Mouse (Mus musculus): ENCODE data around the gene Pmm2. TPM values are rescaled to one million over a fixed set of nuclear protein-coding genes. Genes with fewer than 3 reads are reported as not detected.

Pmm2 gene
- polyA plus RNA-seq, 1 experiment from 2014 or later, result 43.7 TPM

GRCm38 (mm10) chr16:8689979-8690656 is 52.6 kb downstream of the Pmm2 start:
- DNase-seq (ENCODE audit: low spot score) (no peak), ATAC-seq (ENCODE audit: insufficient number of reproducible peaks, low FRiP score, low TSS enrichment, low read depth) (no peak)
- Histone ChIP-seq H3K27ac (replicated peaks; ENCODE audit: low read depth, low read length) (no peak overlapping the region), H3K9me3 (ENCODE audit: control insufficient read depth, low read length) (no peaks in the 10 kb centered on the region), H3K4me1 (ENCODE audit: control insufficient read depth, insufficient read depth, low read length) (no peaks in the 10 kb centered on the region; the same call in 1 of the 2 replicates), H3K9ac (ENCODE audit: low read length) (no peak overlapping the region), H3K27me3 (ENCODE audit: control insufficient read depth, insufficient read depth, low read length) (no peaks in the 10 kb centered on the region), H3K4me3 (ENCODE audit: low read depth, low read length) (no peak overlapping the region), H3K36me3 (ENCODE audit: control insufficient read depth, insufficient read depth, low read length) (peaks cover 38% of the 10 kb centered on the region), H3K4me2 (ENCODE audit: low read depth, severe bottlenecking) (no peak overlapping the region)
- WGBS, result 94% methylated on average over 11 of the region's 11 CpGs

- Histone ChIP-seq H3K27ac (replicated peaks; ENCODE audit: low read depth, low read length) (no peak overlapping the region), H3K27me3 (ENCODE audit: control insufficient read depth, insufficient read depth, low read length) (no peaks in the 10 kb centered on the region), H3K4me2 (ENCODE audit: low read depth, severe bottlenecking) (no peak overlapping the region), H3K4me1 (ENCODE audit: control insufficient read depth, insufficient read depth, low read length) (no peaks in the 10 kb centered on the region), H3K4me3 (ENCODE audit: low read depth, low read length) (no peak overlapping the region), H3K9me3 (ENCODE audit: control insufficient read depth, low read length) (no peaks in the 10 kb centered on the region), H3K36me3 (ENCODE audit: control insufficient read depth, insufficient read depth, low read length) (peaks cover 39% of the 10 kb centered on the region), H3K9ac (ENCODE audit: low read length) (no peak overlapping the region)
- WGBS, result 90% methylated on average over 7 of the region's 7 CpGs
- no peak for DNase-seq (ENCODE audit: low spot score)
- no peak for ATAC-seq (ENCODE audit: insufficient number of reproducible peaks, low FRiP score, low TSS enrichment, low read depth)
Observed at GRCm38 (mm10) chr16:8691206-8691605, 53.7 kb downstream of the Pmm2 start.

- Histone ChIP-seq H3K4me3 (ENCODE audit: low read depth, low read length) (no peak overlapping the region), H3K4me2 (ENCODE audit: low read depth, severe bottlenecking) (no peak overlapping the region), H3K9ac (ENCODE audit: low read length) (no peak overlapping the region), H3K36me3 (ENCODE audit: control insufficient read depth, insufficient read depth, low read length) (peaks cover 41% of the 10 kb centered on the region), H3K27ac (replicated peaks; ENCODE audit: low read depth, low read length) (no peak overlapping the region), H3K4me1 (ENCODE audit: control insufficient read depth, insufficient read depth, low read length) (no peaks in the 10 kb centered on the region), H3K27me3 (ENCODE audit: control insufficient read depth, insufficient read depth, low read length) (no peaks in the 10 kb centered on the region), H3K9me3 (ENCODE audit: control insufficient read depth, low read length) (no peaks in the 10 kb centered on the region)
- no peak for ATAC-seq (ENCODE audit: insufficient number of reproducible peaks, low FRiP score, low TSS enrichment, low read depth)
- no peak for DNase-seq (ENCODE audit: low spot score)
- WGBS, result 95% methylated on average over 8 of the region's 8 CpGs
Observed at GRCm38 (mm10) chr16:8699556-8699955, 62.1 kb downstream of the Pmm2 start.

- 98% methylated on average over 3 of the region's 3 CpGs for WGBS
- no peaks in the 10 kb centered on the region for H3K4me1 ChIP-seq (ENCODE audit: control insufficient read depth, insufficient read depth, low read length)
- no peak overlapping the region for H3K4me3 ChIP-seq (ENCODE audit: low read depth, low read length)
- H3K27me3 ChIP-seq (ENCODE audit: control insufficient read depth, insufficient read depth, low read length), result no peaks in the 10 kb centered on the region
- no peak overlapping the region for H3K27ac ChIP-seq (replicated peaks; ENCODE audit: low read depth, low read length)
- ATAC-seq (ENCODE audit: insufficient number of reproducible peaks, low FRiP score, low TSS enrichment, low read depth), result no peak
- no peaks in the 10 kb centered on the region for H3K9me3 ChIP-seq (ENCODE audit: control insufficient read depth, low read length)
- DNase-seq (ENCODE audit: low spot score), result no peak
- peaks cover 45% of the 10 kb centered on the region for H3K36me3 ChIP-seq (ENCODE audit: control insufficient read depth, insufficient read depth, low read length)
- no peak overlapping the region for H3K4me2 ChIP-seq (ENCODE audit: low read depth, severe bottlenecking)
- no peak overlapping the region for H3K9ac ChIP-seq (ENCODE audit: low read length)
Observed at GRCm38 (mm10) chr16:8700586-8700985, 63.1 kb downstream of the Pmm2 start.

GRCm38 (mm10) chr16:8711998-8712397 is 74.5 kb downstream of the Pmm2 start:
- 87% methylated on average over 9 of the region's 9 CpGs for WGBS
- Histone ChIP-seq H3K4me1 (ENCODE audit: control insufficient read depth, insufficient read depth, low read length) (no peaks in the 10 kb centered on the region), H3K4me2 (ENCODE audit: low read depth, severe bottlenecking) (no peak overlapping the region)

More at GRCm38 (mm10) chr16:8711998-8712397, 74.5 kb downstream of the Pmm2 start:
- H3K27ac ChIP-seq (replicated peaks; ENCODE audit: low read depth, low read length), result no peak overlapping the region
- H3K36me3 ChIP-seq (ENCODE audit: control insufficient read depth, insufficient read depth, low read length), result peaks cover 40% of the 10 kb centered on the region
- H3K4me3 ChIP-seq (ENCODE audit: low read depth, low read length), result no peak overlapping the region
- DNase-seq (ENCODE audit: low spot score) (no peak), ATAC-seq (ENCODE audit: insufficient number of reproducible peaks, low FRiP score, low TSS enrichment, low read depth) (no peak)
- no peak overlapping the region for H3K9ac ChIP-seq (ENCODE audit: low read length)
- H3K27me3 ChIP-seq (ENCODE audit: control insufficient read depth, insufficient read depth, low read length), result no peaks in the 10 kb centered on the region
- no peaks in the 10 kb centered on the region for H3K9me3 ChIP-seq (ENCODE audit: control insufficient read depth, low read length)

Small RNAs within 50 kb of the gene (microRNA-seq; reads per million reads assigned to microRNA genes)
- gene Gm22137, result not detected

Other genes with a start within 250 kb of the Pmm2 start
- 0.23 TPM in 1 of 2 replicates, not detected in the other for gene Tmem114, start 212.5 kb upstream of the Pmm2 start, polyA plus RNA-seq (2014; fragmentation: Nextera tagmentation; extraction: Ambion mirVana)
- gene Mettl22, start 166.9 kb upstream of the Pmm2 start, polyA plus RNA-seq (2014; fragmentation: Nextera tagmentation; extraction: Ambion mirVana), result 14.1 and 17.4 TPM in 2 replicates
- gene Abat, start 124.2 kb upstream of the Pmm2 start, polyA plus RNA-seq (2014; fragmentation: Nextera tagmentation; extraction: Ambion mirVana), result 18.5 and 23.3 TPM in 2 replicates
- gene Tmem186, start within 50 bp of the Pmm2 start, polyA plus RNA-seq (2014; fragmentation: Nextera tagmentation; extraction: Ambion mirVana), result 17.2 and 17.5 TPM in 2 replicates
- 53.4 and 53.6 TPM in 2 replicates for gene Carhsp1, start 34.5 kb downstream of the Pmm2 start, polyA plus RNA-seq (2014; fragmentation: Nextera tagmentation; extraction: Ambion mirVana)
- not detected in 2 replicates for gene Gm5767, start 43.1 kb downstream of the Pmm2 start, polyA plus RNA-seq (2014; fragmentation: Nextera tagmentation; extraction: Ambion mirVana)
- gene Usp7, start 154.6 kb downstream of the Pmm2 start, polyA plus RNA-seq (2014; fragmentation: Nextera tagmentation; extraction: Ambion mirVana), result 41.5 and 41.6 TPM in 2 replicates
- gene 1810013L24Rik, start 192.4 kb downstream of the Pmm2 start, polyA plus RNA-seq (2014; fragmentation: Nextera tagmentation; extraction: Ambion mirVana), result 16.2 and 16.4 TPM in 2 replicates